Mouse (Mus musculus): ENCODE measurements around the gene H2afx.

- TF ChIP-seq CTCF (IDR thresholded peaks at IDR 0.05; ENCODE audit: low read depth, low read length) (no peak), POLR2A (IDR thresholded peaks at IDR 0.05; ENCODE audit: extremely low read depth, insufficient read depth, low read length) (no peak)
Measured at GRCm38 (mm10) chr9:44378153-44378730, 43.7 kb downstream of the H2afx start.
